Mouse (Mus musculus): Measurements from ENCODE around the gene Tubgcp2. TPM values are rescaled to one million over a fixed set of nuclear protein-coding genes. Genes with fewer than 3 reads are reported as not detected.

Gene Tubgcp2
- polyA plus RNA-seq, 1 experiment from 2014 or later, result 35.3 TPM

GRCm38 (mm10) chr7:140031771-140032170 is 4.7 kb downstream of the Tubgcp2 start:
- Histone ChIP-seq H3K9ac (ENCODE audit: low read depth, low read length) (no peak overlapping the region), H3K36me3 (ENCODE audit: control insufficient read depth, insufficient read depth, low read length) (peaks cover 27% of the 10 kb centered on the region), H3K27me3 (replicated peaks; ENCODE audit: control insufficient read depth, insufficient read depth, low read length) (no peaks in the 10 kb centered on the region), H3K4me1 (ENCODE audit: control insufficient read depth, insufficient read depth, low read length) (peaks cover 5% of the 10 kb centered on the region; the same call in 1 of the 2 replicates), H3K9me3 (ENCODE audit: control insufficient read depth, low read length) (0 out of 2 replicates have a peak, but pooled peaks cover 4% of the 10 kb centered on the region), H3K4me2 (ENCODE audit: low read depth, low read length) (no peak overlapping the region), H3K4me3 (ENCODE audit: low read length) (no peak overlapping the region), H3K27ac (ENCODE audit: low read length) (no peak overlapping the region)
- ATAC-seq, result no peak
- 94% methylated on average over 12 of the region's 12 CpGs for WGBS

- no peaks in the 10 kb centered on the region for H3K4me1 ChIP-seq (ENCODE audit: control insufficient read depth, insufficient read depth, low read length)
- H3K9me3 ChIP-seq (ENCODE audit: control insufficient read depth, low read length), result no peaks in the 10 kb centered on the region
- H3K4me3 ChIP-seq (ENCODE audit: low read length), result no peak overlapping the region
- H3K9ac ChIP-seq (ENCODE audit: low read depth, low read length), result no peak overlapping the region
- H3K4me2 ChIP-seq (ENCODE audit: low read depth, low read length), result no peak overlapping the region
- H3K27me3 ChIP-seq (replicated peaks; ENCODE audit: control insufficient read depth, insufficient read depth, low read length), result no peaks in the 10 kb centered on the region
- no peak for ATAC-seq
- no peak overlapping the region for H3K27ac ChIP-seq (ENCODE audit: low read length)
- H3K36me3 ChIP-seq (ENCODE audit: control insufficient read depth, insufficient read depth, low read length), result no peaks in the 10 kb centered on the region
- 97% methylated on average over 17 of the region's 17 CpGs for WGBS
These were observed 25.1 kb downstream of the Tubgcp2 start for GRCm38 (mm10) chr7:140011336-140011735.

GRCm38 (mm10) chr7:140007781-140008180 is 28.7 kb downstream of the Tubgcp2 start:
- H3K9me3 ChIP-seq (ENCODE audit: control insufficient read depth, low read length), result no peaks in the 10 kb centered on the region
- peaks cover 14% of the 10 kb centered on the region; the same call in 1 of the 2 replicates for H3K36me3 ChIP-seq (ENCODE audit: control insufficient read depth, insufficient read depth, low read length)
- H3K4me2 ChIP-seq (ENCODE audit: low read depth, low read length), result no peak overlapping the region
- H3K4me3 ChIP-seq (ENCODE audit: low read length), result no peak overlapping the region
- H3K27ac ChIP-seq (ENCODE audit: low read length), result no peak overlapping the region
- H3K27me3 ChIP-seq (replicated peaks; ENCODE audit: control insufficient read depth, insufficient read depth, low read length), result no peaks in the 10 kb centered on the region
- H3K4me1 ChIP-seq (ENCODE audit: control insufficient read depth, insufficient read depth, low read length), result no peaks in the 10 kb centered on the region
- 93% methylated on average over 9 of the region's 9 CpGs for WGBS
- no peak for ATAC-seq
- no peak overlapping the region for H3K9ac ChIP-seq (ENCODE audit: low read depth, low read length)

- Histone ChIP-seq H3K4me2 (ENCODE audit: low read depth, low read length) (no peak overlapping the region), H3K36me3 (ENCODE audit: control insufficient read depth, insufficient read depth, low read length) (peaks cover 14% of the 10 kb centered on the region; the same call in 1 of the 2 replicates), H3K4me1 (ENCODE audit: control insufficient read depth, insufficient read depth, low read length) (no peaks in the 10 kb centered on the region), H3K27me3 (replicated peaks; ENCODE audit: control insufficient read depth, insufficient read depth, low read length) (no peaks in the 10 kb centered on the region), H3K9me3 (ENCODE audit: control insufficient read depth, low read length) (no peaks in the 10 kb centered on the region), H3K27ac (ENCODE audit: low read length) (no peak overlapping the region), H3K4me3 (ENCODE audit: low read length) (no peak overlapping the region), H3K9ac (ENCODE audit: low read depth, low read length) (no peak overlapping the region)
- WGBS, result 95% methylated on average over 9 of the region's 9 CpGs
- no peak for ATAC-seq
These were observed 29.4 kb downstream of the Tubgcp2 start for GRCm38 (mm10) chr7:140006861-140007611.

- Histone ChIP-seq H3K4me2 (ENCODE audit: low read depth, low read length) (no peak overlapping the region), H3K36me3 (ENCODE audit: control insufficient read depth, insufficient read depth, low read length) (peaks cover 19% of the 10 kb centered on the region), H3K9me3 (ENCODE audit: control insufficient read depth, low read length) (no peaks in the 10 kb centered on the region), H3K27me3 (replicated peaks; ENCODE audit: control insufficient read depth, insufficient read depth, low read length) (no peaks in the 10 kb centered on the region), H3K9ac (ENCODE audit: low read depth, low read length) (no peak overlapping the region), H3K4me3 (ENCODE audit: low read length) (no peak overlapping the region), H3K27ac (ENCODE audit: low read length) (no peak overlapping the region), H3K4me1 (ENCODE audit: control insufficient read depth, insufficient read depth, low read length) (no peaks in the 10 kb centered on the region)
- no peak for ATAC-seq
- WGBS, result 86% methylated on average over 8 of the region's 8 CpGs
These were observed 31.8 kb downstream of the Tubgcp2 start for GRCm38 (mm10) chr7:140004666-140005065.

- no peak overlapping the region for H3K9ac ChIP-seq (ENCODE audit: low read depth, low read length)
- H3K9me3 ChIP-seq (ENCODE audit: control insufficient read depth, low read length), result no peaks in the 10 kb centered on the region
- 83% methylated on average over 12 of the region's 12 CpGs for WGBS
- ATAC-seq, result no peak
- H3K36me3 ChIP-seq (ENCODE audit: control insufficient read depth, insufficient read depth, low read length), result peaks cover 30% of the 10 kb centered on the region
- no peaks in the 10 kb centered on the region for H3K4me1 ChIP-seq (ENCODE audit: control insufficient read depth, insufficient read depth, low read length)
- no peak overlapping the region for H3K4me3 ChIP-seq (ENCODE audit: low read length)
- H3K27ac ChIP-seq (ENCODE audit: low read length), result no peak overlapping the region
- H3K4me2 ChIP-seq (ENCODE audit: low read depth, low read length), result no peak overlapping the region
- H3K27me3 ChIP-seq (replicated peaks; ENCODE audit: control insufficient read depth, insufficient read depth, low read length), result no peaks in the 10 kb centered on the region
These were observed 35.3 kb downstream of the Tubgcp2 start for GRCm38 (mm10) chr7:140001086-140001740.

GRCm38 (mm10) chr7:139998691-139999350 is 37.6 kb downstream of the Tubgcp2 start:
- WGBS, result 94% methylated on average over 13 of the region's 13 CpGs

GRCm38 (mm10) chr7:139994676-139995075 is 41.8 kb downstream of the Tubgcp2 start:
- H3K27ac ChIP-seq (ENCODE audit: low read length), result no peak overlapping the region
- H3K4me3 ChIP-seq (ENCODE audit: low read length), result no peak overlapping the region
- H3K9ac ChIP-seq (ENCODE audit: low read depth, low read length), result no peak overlapping the region
- H3K4me1 ChIP-seq (ENCODE audit: control insufficient read depth, insufficient read depth, low read length), result peaks cover 3% of the 10 kb centered on the region; the same call in 1 of the 2 replicates
- peaks cover 12% of the 10 kb centered on the region for H3K36me3 ChIP-seq (ENCODE audit: control insufficient read depth, insufficient read depth, low read length)
- H3K27me3 ChIP-seq (replicated peaks; ENCODE audit: control insufficient read depth, insufficient read depth, low read length), result no peaks in the 10 kb centered on the region
- WGBS, result 37% methylated on average over 3 of the region's 3 CpGs
- H3K9me3 ChIP-seq (ENCODE audit: control insufficient read depth, low read length), result no peaks in the 10 kb centered on the region
- no peak for ATAC-seq
- H3K4me2 ChIP-seq (ENCODE audit: low read depth, low read length), result no peak overlapping the region

More at GRCm38 (mm10) chr7:139998691-139999350, 37.6 kb downstream of the Tubgcp2 start:
- peaks cover 16% of the 10 kb centered on the region for H3K36me3 ChIP-seq (ENCODE audit: control insufficient read depth, insufficient read depth, low read length)
- H3K9me3 ChIP-seq (ENCODE audit: control insufficient read depth, low read length), result no peaks in the 10 kb centered on the region
- no peak for ATAC-seq
- H3K27me3 ChIP-seq (replicated peaks; ENCODE audit: control insufficient read depth, insufficient read depth, low read length), result no peaks in the 10 kb centered on the region
- H3K27ac ChIP-seq (ENCODE audit: low read length), result no peak overlapping the region
- no peak overlapping the region for H3K4me3 ChIP-seq (ENCODE audit: low read length)
- no peaks in the 10 kb centered on the region for H3K4me1 ChIP-seq (ENCODE audit: control insufficient read depth, insufficient read depth, low read length)
- no peak overlapping the region for H3K4me2 ChIP-seq (ENCODE audit: low read depth, low read length)
- no peak overlapping the region for H3K9ac ChIP-seq (ENCODE audit: low read depth, low read length)

- Histone ChIP-seq H3K27ac (ENCODE audit: low read length) (no peak overlapping the region), H3K4me3 (ENCODE audit: low read length) (no peak overlapping the region), H3K27me3 (replicated peaks; ENCODE audit: control insufficient read depth, insufficient read depth, low read length) (no peaks in the 10 kb centered on the region), H3K4me2 (ENCODE audit: low read depth, low read length) (no peak overlapping the region), H3K9me3 (ENCODE audit: control insufficient read depth, low read length) (no peaks in the 10 kb centered on the region), H3K4me1 (ENCODE audit: control insufficient read depth, insufficient read depth, low read length) (peaks cover 3% of the 10 kb centered on the region; the same call in 1 of the 2 replicates), H3K36me3 (ENCODE audit: control insufficient read depth, insufficient read depth, low read length) (peaks cover 12% of the 10 kb centered on the region), H3K9ac (ENCODE audit: low read depth, low read length) (no peak overlapping the region)
- 73% methylated on average over 4 of the region's 4 CpGs for WGBS
- no peak for ATAC-seq
These were observed 42.3 kb downstream of the Tubgcp2 start for GRCm38 (mm10) chr7:139994202-139994601.

All from intestine, embryonic 16.5 days (tissue).